8 mouse cellular contexts compared by ENCODE assay signal in the genomic region with DNA sequence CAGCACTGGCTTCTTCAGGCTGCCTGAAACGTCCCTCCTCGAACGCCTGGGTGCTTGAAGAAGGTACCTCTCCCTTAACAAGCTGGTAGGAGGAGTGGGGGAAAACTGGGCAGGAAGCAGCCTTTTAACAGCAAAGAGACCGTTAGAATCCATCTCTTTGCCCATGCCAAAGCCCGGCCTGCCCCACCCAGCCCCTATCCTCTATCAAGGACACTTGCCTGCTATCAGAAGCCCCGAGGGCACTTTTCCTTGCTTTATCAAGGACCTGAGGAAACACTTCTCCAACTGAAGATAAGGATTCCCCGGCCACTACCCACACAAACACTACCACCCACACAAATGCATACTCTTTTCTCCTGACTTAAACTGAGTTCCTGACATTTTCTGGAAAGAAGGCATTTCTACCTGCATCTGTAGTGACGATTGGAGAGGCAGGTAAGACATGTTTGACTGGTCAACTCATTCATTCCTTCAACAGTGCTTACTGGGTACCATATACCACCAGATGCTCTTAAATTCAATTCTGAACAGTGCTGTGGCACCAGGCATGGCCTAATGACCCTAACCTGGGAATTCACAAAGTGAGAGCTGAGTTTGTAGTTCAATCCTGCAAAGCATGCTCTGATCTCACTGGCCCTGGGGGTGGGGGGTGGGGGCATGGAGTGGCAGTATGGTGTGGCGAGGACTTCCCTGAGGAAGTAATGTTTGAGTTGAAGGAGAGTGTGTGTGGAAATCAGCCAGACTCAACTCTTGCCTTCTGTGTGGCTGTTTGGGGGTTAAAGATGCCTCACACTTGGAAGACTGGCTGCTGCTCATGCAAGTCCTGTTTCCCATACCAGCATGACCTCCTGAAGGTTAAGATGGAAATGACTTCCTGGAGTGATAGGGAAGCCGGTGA. TPM values are rescaled to one million over a fixed set of nuclear protein-coding genes. Genes with fewer than 3 reads are reported as not detected.
DNase-seq lines count a peak whose midpoint lies in the region; ATAC-seq and TF ChIP-seq lines count a peak whose summit lies in the region.

A gene (plus strand): TSS at position 338 of the 898 bp plus-strand sequence.

- 68% methylated on average over 10 of the region's 10 CpGs for WGBS in embryonic facial prominence, embryonic 12.5 days
- WGBS in limb, embryonic 15.5 days: 68% methylated on average over 10 of the region's 10 CpGs
- WGBS in spleen, adult 2 months: 63% methylated on average over 10 of the region's 10 CpGs

- no peak for TF ChIP-seq CTCF in layer of hippocampus, adult 2 months (conservative IDR thresholded peaks at IDR 0.05)
- no peak for TF ChIP-seq CTCF in spleen, adult 2 months (IDR thresholded peaks at IDR 0.05; ENCODE audit: extremely low read depth, insufficient read depth, insufficient read length, insufficient replicate concordance)

- no peak for TF ChIP-seq POLR2A in spleen, adult 2 months (IDR thresholded peaks at IDR 0.05; ENCODE audit: low read depth, low read length)

- no peak within 1 kb of the TSS for H3K4me2 ChIP-seq in embryonic facial prominence, embryonic 12.5 days (replicated peaks)
- no peak within 1 kb of the TSS for H3K4me2 ChIP-seq in limb, embryonic 15.5 days

- no peaks in the 10 kb centered on the region for H3K36me3 ChIP-seq in embryonic facial prominence, embryonic 12.5 days
- H3K36me3 ChIP-seq in limb, embryonic 15.5 days: no peaks in the 10 kb centered on the region
- no peaks in the 10 kb centered on the region for H3K36me3 ChIP-seq in spleen, adult 2 months (ENCODE audit: control insufficient read depth, insufficient read depth, low read length)

- H3K4me1 ChIP-seq in embryonic facial prominence, embryonic 12.5 days: no peaks in the 10 kb centered on the region
- H3K4me1 ChIP-seq in limb, embryonic 15.5 days: no peaks in the 10 kb centered on the region
- peaks cover 8% of the 10 kb centered on the region; the same call in 1 of the 2 replicates for H3K4me1 ChIP-seq in spleen, adult 2 months (ENCODE audit: control insufficient read depth, insufficient read depth, insufficient read length)

- H3K9me3 ChIP-seq in embryonic facial prominence, embryonic 12.5 days: no peaks in the 10 kb centered on the region
- H3K9me3 ChIP-seq in limb, embryonic 15.5 days: no peaks in the 10 kb centered on the region

- DNase-seq in layer of hippocampus, adult 2 months (ENCODE audit: low spot score in 2 of 2): no peak
- DNase-seq in layer of hippocampus, adult 9-10 months (ENCODE audit: low spot score): no peak
- DNase-seq in heart, postnatal 4 days: no peak
- no peak for DNase-seq in spleen, adult 2 months (ENCODE audit: low read depth in 1 of 2, low spot score in 2 of 2)
- DNase-seq in right cerebral cortex, postnatal 14 days: no peak
- no peak for DNase-seq in thymus, postnatal 36 days

- no peak within 1 kb of the TSS for H3K27ac ChIP-seq in layer of hippocampus, adult 2 months
- H3K27ac ChIP-seq in embryonic facial prominence, embryonic 12.5 days: no peak within 1 kb of the TSS
- no peak within 1 kb of the TSS for H3K27ac ChIP-seq in limb, embryonic 15.5 days
- H3K27ac ChIP-seq in spleen, adult 2 months (ENCODE audit: insufficient read depth, low read length): 0 out of 2 replicates have a peak within 1 kb of the TSS, but pooled peaks have one; percentile 0

- H3K27me3 ChIP-seq in embryonic facial prominence, embryonic 12.5 days: no peaks in the 10 kb centered on the region
- H3K27me3 ChIP-seq in limb, embryonic 15.5 days: no peaks in the 10 kb centered on the region; the same call in 1 of the 2 replicates
- no peaks in the 10 kb centered on the region for H3K27me3 ChIP-seq in spleen, adult 2 months (ENCODE audit: control insufficient read depth, insufficient read depth, low read length)

- no peak within 1 kb of the TSS for H3K4me3 ChIP-seq in layer of hippocampus, adult 2 months
- H3K4me3 ChIP-seq in embryonic facial prominence, embryonic 12.5 days: no peak within 1 kb of the TSS
- no peak within 1 kb of the TSS for H3K4me3 ChIP-seq in limb, embryonic 15.5 days
- H3K4me3 ChIP-seq in spleen, adult 2 months (ENCODE audit: extremely low read depth, insufficient read depth, insufficient read length): peak within 1 kb of the TSS; percentile 16

- ATAC-seq in embryonic facial prominence, embryonic 12.5 days (ENCODE audit: insufficient number of reproducible peaks, insufficient read depth, low FRiP score, low TSS enrichment): no peak
- ATAC-seq in limb, embryonic 15.5 days (ENCODE audit: insufficient number of reproducible peaks, low FRiP score, low TSS enrichment, low read depth): no peak

- H3K9ac ChIP-seq in embryonic facial prominence, embryonic 12.5 days: no peak within 1 kb of the TSS
- no peak within 1 kb of the TSS for H3K9ac ChIP-seq in limb, embryonic 15.5 days

RNA-seq across cellular contexts. Expression of the gene that starts here (rescaled TPM):
- total RNA-seq in layer of hippocampus, adult 2 months (2021): 10 to 100 TPM; 20.3 to 22.1 TPM
- polyA plus RNA-seq in embryonic facial prominence, embryonic 12.5 days (2016; fragmentation: Nextera tagmentation; extraction: Ambion mirVana): 17.8 and 19.6 TPM in 2 replicates
- 10 to 100 TPM; 25.0 to 25.4 TPM for total RNA-seq in heart, postnatal 4 days (2021)
- polyA plus RNA-seq in limb, embryonic 15.5 days (2015; fragmentation: Nextera tagmentation; extraction: Ambion mirVana): 16.4 and 18.7 TPM in 2 replicates
- 91.1 and 97.7 TPM in 2 replicates for polyA plus RNA-seq in spleen, adult 2 months (2012; rRNA removed)
